Mouse (Mus musculus): ENCODE data around the gene Itpr1. TPM values are rescaled to one million over a fixed set of nuclear protein-coding genes. Genes with fewer than 3 reads are reported as not detected.

The Itpr1 gene
- polyA plus RNA-seq, 1 experiment = 0.07 TPM

- TF ChIP-seq TAL1 (IDR thresholded peaks at IDR 0.05; ENCODE audit: low read length) = no peak
- no peak for TF ChIP-seq GATA1 (IDR thresholded peaks at IDR 0.05; ENCODE audit: low read length)
- Histone ChIP-seq H3K4me1 (ENCODE audit: control insufficient read depth) (no peaks in the 10 kb centered on the region), H3K27me3 (ENCODE audit: control insufficient read depth) (no peaks in the 10 kb centered on the region), H3K4me3 (replicated peaks) (no peak overlapping the region), H3K36me3 (ENCODE audit: control insufficient read depth) (no peaks in the 10 kb centered on the region), H3K9me3 (ENCODE audit: control insufficient read depth, low read length) (no peaks in the 10 kb centered on the region)
Measured at GRCm38 (mm10) chr6:108472748-108473147, 259.9 kb downstream of the Itpr1 start.

GRCm38 (mm10) chr6:108476797-108477235 lies 263.9 kb downstream of the Itpr1 start:
- no peak for TF ChIP-seq TAL1 (IDR thresholded peaks at IDR 0.05; ENCODE audit: low read length)
- TF ChIP-seq GATA1 (IDR thresholded peaks at IDR 0.05; ENCODE audit: low read length) = no peak
- H3K27me3 ChIP-seq (ENCODE audit: control insufficient read depth) = no peaks in the 10 kb centered on the region
- H3K36me3 ChIP-seq (ENCODE audit: control insufficient read depth) = no peaks in the 10 kb centered on the region
- H3K4me3 ChIP-seq (replicated peaks) = no peak overlapping the region
- no peaks in the 10 kb centered on the region for H3K4me1 ChIP-seq (ENCODE audit: control insufficient read depth)
- no peaks in the 10 kb centered on the region for H3K9me3 ChIP-seq (ENCODE audit: control insufficient read depth, low read length)

GRCm38 (mm10) chr6:108477602-108478001 lies 264.7 kb downstream of the Itpr1 start:
- no peaks in the 10 kb centered on the region for H3K27me3 ChIP-seq (ENCODE audit: control insufficient read depth)
- no peaks in the 10 kb centered on the region for H3K9me3 ChIP-seq (ENCODE audit: control insufficient read depth, low read length)
- no peak overlapping the region for H3K4me3 ChIP-seq (replicated peaks)
- TF ChIP-seq GATA1 (IDR thresholded peaks at IDR 0.05; ENCODE audit: low read length) = no peak
- no peak for TF ChIP-seq TAL1 (IDR thresholded peaks at IDR 0.05; ENCODE audit: low read length)
- no peaks in the 10 kb centered on the region for H3K36me3 ChIP-seq (ENCODE audit: control insufficient read depth)
- H3K4me1 ChIP-seq (ENCODE audit: control insufficient read depth) = no peaks in the 10 kb centered on the region

GRCm38 (mm10) chr6:108481190-108481589 lies 268.3 kb downstream of the Itpr1 start:
- Histone ChIP-seq H3K4me3 (replicated peaks) (no peak overlapping the region), H3K9me3 (ENCODE audit: control insufficient read depth, low read length) (no peaks in the 10 kb centered on the region; the same call in 1 of the 2 replicates), H3K27me3 (ENCODE audit: control insufficient read depth) (no peaks in the 10 kb centered on the region), H3K36me3 (ENCODE audit: control insufficient read depth) (peaks cover 3% of the 10 kb centered on the region), H3K4me1 (ENCODE audit: control insufficient read depth) (no peaks in the 10 kb centered on the region)
- no peak for TF ChIP-seq TAL1 (IDR thresholded peaks at IDR 0.05; ENCODE audit: low read length)
- no peak for TF ChIP-seq GATA1 (IDR thresholded peaks at IDR 0.05; ENCODE audit: low read length)

- H3K4me3 ChIP-seq (replicated peaks) = no peak overlapping the region
- H3K4me1 ChIP-seq (ENCODE audit: control insufficient read depth) = no peaks in the 10 kb centered on the region
- no peaks in the 10 kb centered on the region; the same call in 1 of the 2 replicates for H3K9me3 ChIP-seq (ENCODE audit: control insufficient read depth, low read length)
- no peaks in the 10 kb centered on the region for H3K27me3 ChIP-seq (ENCODE audit: control insufficient read depth)
- peaks cover 3% of the 10 kb centered on the region for H3K36me3 ChIP-seq (ENCODE audit: control insufficient read depth)
- TF ChIP-seq GATA1 (IDR thresholded peaks at IDR 0.05; ENCODE audit: low read length) (no peak), TAL1 (IDR thresholded peaks at IDR 0.05; ENCODE audit: low read length) (no peak)
Measured at GRCm38 (mm10) chr6:108482464-108482863, 269.6 kb downstream of the Itpr1 start.

GRCm38 (mm10) chr6:108486212-108486992 lies 273.5 kb downstream of the Itpr1 start:
- TF ChIP-seq GATA1 (IDR thresholded peaks at IDR 0.05; ENCODE audit: low read length) (no peak), TAL1 (IDR thresholded peaks at IDR 0.05; ENCODE audit: low read length) (no peak)
- H3K9me3 ChIP-seq (ENCODE audit: control insufficient read depth, low read length) = no peaks in the 10 kb centered on the region; the same call in 1 of the 2 replicates
- no peaks in the 10 kb centered on the region for H3K27me3 ChIP-seq (ENCODE audit: control insufficient read depth)
- H3K4me3 ChIP-seq (replicated peaks) = no peak overlapping the region
- no peaks in the 10 kb centered on the region for H3K4me1 ChIP-seq (ENCODE audit: control insufficient read depth)
- H3K36me3 ChIP-seq (ENCODE audit: control insufficient read depth) = peaks cover 5% of the 10 kb centered on the region

- TF ChIP-seq TAL1 (IDR thresholded peaks at IDR 0.05; ENCODE audit: low read length) (no peak), GATA1 (IDR thresholded peaks at IDR 0.05; ENCODE audit: low read length) (no peak)
- H3K4me1 ChIP-seq (ENCODE audit: control insufficient read depth) = no peaks in the 10 kb centered on the region
- H3K4me3 ChIP-seq (replicated peaks) = no peak overlapping the region
- peaks cover 5% of the 10 kb centered on the region for H3K36me3 ChIP-seq (ENCODE audit: control insufficient read depth)
- H3K27me3 ChIP-seq (ENCODE audit: control insufficient read depth) = no peaks in the 10 kb centered on the region
- H3K9me3 ChIP-seq (ENCODE audit: control insufficient read depth, low read length) = no peaks in the 10 kb centered on the region; the same call in 1 of the 2 replicates
Measured at GRCm38 (mm10) chr6:108487300-108487835, 274.5 kb downstream of the Itpr1 start.

- TF ChIP-seq GATA1 (IDR thresholded peaks at IDR 0.05; ENCODE audit: low read length) (no peak), TAL1 (IDR thresholded peaks at IDR 0.05; ENCODE audit: low read length) (no peak)
- Histone ChIP-seq H3K27me3 (ENCODE audit: control insufficient read depth) (no peaks in the 10 kb centered on the region), H3K36me3 (ENCODE audit: control insufficient read depth) (peaks cover 5% of the 10 kb centered on the region), H3K4me1 (ENCODE audit: control insufficient read depth) (no peaks in the 10 kb centered on the region), H3K9me3 (ENCODE audit: control insufficient read depth, low read length) (no peaks in the 10 kb centered on the region; the same call in 1 of the 2 replicates), H3K4me3 (replicated peaks) (no peak overlapping the region)
Measured at GRCm38 (mm10) chr6:108488250-108488649, 275.4 kb downstream of the Itpr1 start.

- no peaks in the 10 kb centered on the region for H3K9me3 ChIP-seq (ENCODE audit: control insufficient read depth, low read length)
- H3K4me3 ChIP-seq (replicated peaks) = no peak overlapping the region
- H3K36me3 ChIP-seq (ENCODE audit: control insufficient read depth) = peaks cover 4% of the 10 kb centered on the region; the same call in 1 of the 2 replicates
- no peaks in the 10 kb centered on the region for H3K27me3 ChIP-seq (ENCODE audit: control insufficient read depth)
- no peak for TF ChIP-seq GATA1 (IDR thresholded peaks at IDR 0.05; ENCODE audit: low read length)
- no peak for TF ChIP-seq TAL1 (IDR thresholded peaks at IDR 0.05; ENCODE audit: low read length)
- no peaks in the 10 kb centered on the region for H3K4me1 ChIP-seq (ENCODE audit: control insufficient read depth)
Measured at GRCm38 (mm10) chr6:108491969-108492368, 279.1 kb downstream of the Itpr1 start.

Data from erythroblast, embryonic 14.5 days (primary cell).